Mouse (Mus musculus): ENCODE data around the gene Gm44579. TPM values are rescaled to one million over a fixed set of nuclear protein-coding genes. Genes with fewer than 3 reads are reported as not detected.

The Gm44579 gene
- polyA plus RNA-seq, 1 experiment from 2014 or later: not detected

- under 1% methylated on average over 17 of the region's 18 CpGs for WGBS
- ATAC-seq (ENCODE audit: low FRiP score): peak; percentile 86
- Histone ChIP-seq H3K36me3 (no peaks in the 10 kb centered on the region), H3K4me2 (replicated peaks) (peak within 1 kb of the TSS; percentile 76), H3K9me3 (replicated peaks) (no peaks in the 10 kb centered on the region), H3K27ac (peak within 1 kb of the TSS; percentile 94), H3K4me1 (peaks cover 36% of the 10 kb centered on the region), H3K27me3 (peaks cover 47% of the 10 kb centered on the region), H3K4me3 (peak within 1 kb of the TSS; percentile 43), H3K9ac (peak within 1 kb of the TSS; percentile 65)
These were observed 53.7 kb downstream of the Gm44579 start, which contains the start of gene Ccdc184 for GRCm38 (mm10) chr15:98166963-98167644. Ccdc184 (plus strand) TSS chr15:98167158.

GRCm38 (mm10) chr15:98165525-98165924 lies 55.3 kb downstream of the Gm44579 start, which contains the start of gene Asb8:
Asb8 (minus strand) TSS chr15:98165625.
- Histone ChIP-seq H3K9me3 (replicated peaks) (no peaks in the 10 kb centered on the region), H3K9ac (no peak within 1 kb of the TSS), H3K4me1 (peaks cover 37% of the 10 kb centered on the region), H3K27ac (peak within 1 kb of the TSS; percentile 94; the same call in 1 of the 2 replicates), H3K36me3 (no peaks in the 10 kb centered on the region), H3K4me2 (replicated peaks) (no peak within 1 kb of the TSS; the same call in 1 of the 2 replicates), H3K27me3 (peaks cover 36% of the 10 kb centered on the region), H3K4me3 (no peak within 1 kb of the TSS)
- 84% methylated on average over 5 of the region's 5 CpGs for WGBS
- no peak for ATAC-seq (ENCODE audit: low FRiP score)

DNA sequence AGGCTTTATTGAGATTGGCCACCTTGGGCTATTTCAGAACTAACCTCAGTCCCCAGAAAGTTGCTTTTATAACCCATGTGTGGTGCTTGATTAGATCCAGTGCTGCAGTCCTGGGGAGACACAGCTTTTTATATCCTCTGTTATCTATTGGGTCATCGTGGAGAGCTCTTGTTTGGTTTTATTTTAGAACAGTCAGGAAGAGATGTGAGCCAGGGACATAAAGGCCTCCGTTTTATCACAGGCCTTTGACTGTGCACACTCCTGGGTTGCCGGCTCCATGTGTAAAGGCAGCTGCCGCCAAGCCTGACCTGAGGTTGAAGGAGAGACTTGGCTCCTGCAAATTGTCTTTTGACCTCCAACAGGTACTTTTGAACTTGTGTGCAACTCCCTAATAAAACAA lies 58.2 kb downstream of the Gm44579 start:
- Histone ChIP-seq H3K4me2 (replicated peaks) (no peak overlapping the region), H3K27me3 (0 out of 2 replicates have a peak, but pooled peaks cover 11% of the 10 kb centered on the region), H3K27ac (no peak overlapping the region), H3K4me1 (peaks cover 14% of the 10 kb centered on the region), H3K9me3 (replicated peaks) (no peaks in the 10 kb centered on the region), H3K36me3 (no peaks in the 10 kb centered on the region), H3K9ac (no peak overlapping the region), H3K4me3 (no peak overlapping the region)
- WGBS: 83% methylated on average over 4 of the region's 4 CpGs
- no peak for ATAC-seq (ENCODE audit: low FRiP score)

DNA sequence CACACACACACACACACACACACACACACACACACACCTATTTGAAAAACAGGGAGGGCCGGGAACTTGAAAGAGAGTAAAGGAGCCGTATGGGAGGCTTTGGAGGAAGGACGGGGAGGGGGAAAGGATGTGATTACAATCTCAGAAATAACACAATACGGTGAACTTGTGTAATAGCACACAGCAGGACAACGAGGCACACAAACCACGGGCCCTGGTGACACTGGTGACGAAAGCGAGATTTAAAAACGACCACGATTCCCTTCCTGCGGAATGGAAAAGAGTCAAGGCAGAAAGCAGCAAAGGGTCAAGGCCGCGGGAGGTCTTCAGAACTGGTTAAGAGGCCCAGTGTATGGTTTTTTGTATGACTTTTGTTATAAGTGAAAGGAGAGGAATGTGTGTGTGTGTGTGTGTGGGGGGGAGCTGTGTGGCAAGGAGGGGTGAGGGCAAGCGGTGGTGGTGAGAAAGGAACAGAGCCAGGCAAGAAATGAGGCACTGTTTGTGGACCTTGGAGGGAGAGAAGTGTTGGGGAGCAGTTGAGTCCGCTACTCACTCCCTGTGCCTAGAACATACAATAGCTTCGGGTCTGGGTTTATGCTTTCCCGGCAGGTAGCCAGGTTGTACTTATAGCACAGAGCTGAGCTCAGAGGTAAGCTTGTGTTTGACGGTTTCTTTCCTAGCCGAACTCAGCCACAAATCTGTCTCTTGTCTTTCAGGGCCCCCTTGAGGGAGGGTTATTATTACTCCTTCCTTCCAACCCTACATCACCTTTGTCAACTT lies 59.6 kb downstream of the Gm44579 start:
- no peak for ATAC-seq (ENCODE audit: low FRiP score)
- Histone ChIP-seq H3K4me1 (peaks cover 7% of the 10 kb centered on the region; the same call in 1 of the 2 replicates), H3K27ac (no peak overlapping the region), H3K36me3 (no peaks in the 10 kb centered on the region), H3K4me3 (no peak overlapping the region), H3K9ac (no peak overlapping the region), H3K4me2 (replicated peaks) (no peak overlapping the region), H3K27me3 (0 out of 2 replicates have a peak, but pooled peaks cover 11% of the 10 kb centered on the region), H3K9me3 (replicated peaks) (no peaks in the 10 kb centered on the region)
- WGBS: 49% methylated on average over 19 of the region's 19 CpGs

DNA sequence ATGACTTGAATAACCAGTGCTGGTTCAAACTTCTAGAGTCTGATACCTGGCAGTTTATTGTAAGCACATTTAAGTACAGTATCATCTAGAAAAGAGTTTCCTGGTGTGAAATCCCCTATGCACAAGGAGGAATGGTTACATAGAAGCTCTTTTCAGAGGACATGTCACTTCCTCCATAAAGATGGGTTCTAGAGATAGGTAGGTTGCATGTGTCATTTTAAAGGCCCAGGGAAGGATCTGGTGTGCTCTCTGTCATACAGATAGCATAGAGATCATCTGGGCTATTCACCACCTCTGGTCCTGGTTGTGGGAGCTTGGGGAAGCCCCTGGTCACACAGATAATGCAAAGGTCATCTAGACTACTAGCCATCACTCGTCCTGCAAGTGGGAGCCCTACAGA lies 63.5 kb downstream of the Gm44579 start:
- no peak for ATAC-seq (ENCODE audit: low FRiP score)
- Histone ChIP-seq H3K4me2 (replicated peaks) (no peak overlapping the region), H3K4me1 (peaks cover 7% of the 10 kb centered on the region; the same call in 1 of the 2 replicates), H3K4me3 (no peak overlapping the region), H3K36me3 (no peaks in the 10 kb centered on the region), H3K27me3 (no peaks in the 10 kb centered on the region), H3K9me3 (replicated peaks) (no peaks in the 10 kb centered on the region), H3K27ac (no peak overlapping the region), H3K9ac (no peak overlapping the region)
- 83% methylated on average over 1 of the region's 1 CpGs for WGBS

GRCm38 (mm10) chr15:98155944-98156343 lies 64.8 kb downstream of the Gm44579 start:
- Histone ChIP-seq H3K9me3 (replicated peaks) (no peaks in the 10 kb centered on the region), H3K4me3 (no peak overlapping the region), H3K4me2 (replicated peaks) (no peak overlapping the region), H3K27me3 (no peaks in the 10 kb centered on the region), H3K9ac (no peak overlapping the region), H3K4me1 (peaks cover 6% of the 10 kb centered on the region; the same call in 1 of the 2 replicates), H3K36me3 (no peaks in the 10 kb centered on the region), H3K27ac (no peak overlapping the region)
- no peak for ATAC-seq (ENCODE audit: low FRiP score)
- WGBS: 75% methylated on average over 4 of the region's 4 CpGs

DNA sequence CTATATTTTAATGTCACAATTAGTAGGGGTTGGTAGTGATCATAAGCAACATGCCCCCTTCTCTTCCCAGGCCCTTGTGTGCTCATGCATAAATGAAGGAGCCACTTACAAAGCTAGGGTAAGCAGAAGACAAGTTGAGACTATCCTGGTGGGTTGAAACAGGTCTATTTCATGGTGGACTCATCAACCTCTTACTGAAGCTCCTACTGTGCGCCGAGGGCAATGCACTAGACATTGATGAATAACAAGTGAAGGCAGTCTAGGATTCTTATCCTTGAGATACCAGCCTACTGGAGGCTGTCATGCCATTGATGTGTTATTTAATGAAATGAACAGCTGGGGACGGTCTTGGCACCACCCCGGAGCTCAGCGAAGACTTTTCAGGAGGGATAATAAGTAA lies 65.5 kb downstream of the Gm44579 start:
- no peaks in the 10 kb centered on the region for H3K4me1 ChIP-seq
- 91% methylated on average over 5 of the region's 5 CpGs for WGBS
- no peaks in the 10 kb centered on the region for H3K36me3 ChIP-seq
- no peak for ATAC-seq (ENCODE audit: low FRiP score)
- no peak overlapping the region for H3K4me3 ChIP-seq
- H3K27me3 ChIP-seq: no peaks in the 10 kb centered on the region
- no peak overlapping the region for H3K4me2 ChIP-seq (replicated peaks)
- H3K9ac ChIP-seq: no peak overlapping the region
- H3K9me3 ChIP-seq (replicated peaks): no peaks in the 10 kb centered on the region
- no peak overlapping the region for H3K27ac ChIP-seq

DNA sequence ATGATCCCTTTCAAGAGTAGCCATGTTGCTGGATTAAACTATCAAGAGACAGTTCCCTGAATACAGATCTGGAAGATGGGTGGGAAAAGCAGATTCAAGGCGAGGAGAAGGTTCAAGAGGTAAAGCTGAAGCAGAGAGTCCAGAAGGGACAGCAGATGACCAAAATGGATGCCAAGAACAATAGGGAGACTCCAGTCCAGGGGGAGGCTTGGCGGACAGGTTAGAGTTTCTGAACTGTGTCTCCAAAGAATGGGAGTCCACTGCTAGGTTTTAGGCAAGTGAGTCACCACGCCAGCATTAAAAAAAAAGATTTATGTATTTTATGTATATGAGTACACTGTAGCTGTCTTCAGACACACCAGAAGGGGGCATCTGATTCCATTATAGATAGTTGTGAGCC lies 66.1 kb downstream of the Gm44579 start:
- ATAC-seq (ENCODE audit: low FRiP score): no peak
- Histone ChIP-seq H3K9ac (no peak overlapping the region), H3K4me1 (no peaks in the 10 kb centered on the region), H3K4me2 (replicated peaks) (no peak overlapping the region), H3K36me3 (no peaks in the 10 kb centered on the region), H3K9me3 (replicated peaks) (no peaks in the 10 kb centered on the region), H3K27ac (no peak overlapping the region), H3K27me3 (no peaks in the 10 kb centered on the region), H3K4me3 (no peak overlapping the region)
- 76% methylated on average over 3 of the region's 3 CpGs for WGBS

GRCm38 (mm10) chr15:98154146-98154545 lies 66.6 kb downstream of the Gm44579 start:
- H3K36me3 ChIP-seq: no peaks in the 10 kb centered on the region
- no peak overlapping the region for H3K9ac ChIP-seq
- no peaks in the 10 kb centered on the region for H3K9me3 ChIP-seq (replicated peaks)
- ATAC-seq (ENCODE audit: low FRiP score): no peak
- 70% methylated on average over 4 of the region's 4 CpGs for WGBS
- H3K4me1 ChIP-seq: no peaks in the 10 kb centered on the region
- H3K4me2 ChIP-seq (replicated peaks): no peak overlapping the region
- no peak overlapping the region for H3K4me3 ChIP-seq
- H3K27ac ChIP-seq: no peak overlapping the region
- no peaks in the 10 kb centered on the region for H3K27me3 ChIP-seq

- Histone ChIP-seq H3K9ac (no peak overlapping the region), H3K27ac (no peak overlapping the region), H3K4me3 (no peak overlapping the region), H3K36me3 (no peaks in the 10 kb centered on the region), H3K9me3 (replicated peaks) (no peaks in the 10 kb centered on the region), H3K4me1 (no peaks in the 10 kb centered on the region), H3K27me3 (no peaks in the 10 kb centered on the region), H3K4me2 (replicated peaks) (no peak overlapping the region)
- WGBS: 31% methylated on average over 3 of the region's 3 CpGs
- ATAC-seq (ENCODE audit: low FRiP score): no peak
These were observed 67.2 kb downstream of the Gm44579 start for GRCm38 (mm10) chr15:98153625-98154024.

- no peaks in the 10 kb centered on the region for H3K9me3 ChIP-seq (replicated peaks)
- no peaks in the 10 kb centered on the region for H3K27me3 ChIP-seq
- no peak overlapping the region for H3K9ac ChIP-seq
- H3K4me2 ChIP-seq (replicated peaks): no peak overlapping the region
- H3K4me1 ChIP-seq: no peaks in the 10 kb centered on the region
- H3K4me3 ChIP-seq: no peak overlapping the region
- ATAC-seq (ENCODE audit: low FRiP score): no peak
- 0 out of 2 replicates have a peak overlapping the region, but pooled peaks have one; percentile 48 for H3K27ac ChIP-seq
- no peaks in the 10 kb centered on the region for H3K36me3 ChIP-seq
- WGBS: 72% methylated on average over 7 of the region's 7 CpGs
These were observed 67.9 kb downstream of the Gm44579 start for GRCm38 (mm10) chr15:98152916-98153315.

DNA sequence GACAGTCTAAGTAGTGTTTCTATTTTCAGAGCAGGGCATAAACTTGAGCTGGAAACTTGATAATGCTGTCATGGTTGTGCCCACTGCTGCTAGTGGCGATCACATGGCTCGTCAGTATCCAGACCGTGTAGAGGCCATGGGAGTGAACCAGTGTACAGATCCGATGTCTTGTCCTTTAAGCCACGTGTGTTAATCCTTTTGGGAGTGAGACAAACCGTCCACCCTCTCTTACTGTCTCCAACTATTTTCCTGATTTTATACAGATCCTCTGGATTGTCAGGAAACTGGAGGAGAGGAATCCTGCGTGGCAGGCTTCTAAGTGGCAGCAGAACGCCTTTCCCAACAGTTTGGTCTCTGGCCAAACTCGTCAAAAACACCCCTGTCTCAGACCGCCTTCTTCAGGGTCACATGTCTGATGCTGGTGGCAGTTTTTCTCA lies 71.6 kb downstream of the Gm44579 start:
- H3K27me3 ChIP-seq: no peaks in the 10 kb centered on the region
- H3K4me3 ChIP-seq: no peak overlapping the region
- peaks cover 13% of the 10 kb centered on the region for H3K4me1 ChIP-seq
- no peak overlapping the region for H3K4me2 ChIP-seq (replicated peaks)
- no peak for ATAC-seq (ENCODE audit: low FRiP score)
- H3K36me3 ChIP-seq: no peaks in the 10 kb centered on the region
- no peak overlapping the region for H3K9ac ChIP-seq
- 79% methylated on average over 10 of the region's 10 CpGs for WGBS
- H3K27ac ChIP-seq: no peak overlapping the region
- H3K9me3 ChIP-seq (replicated peaks): no peaks in the 10 kb centered on the region
